Mouse (Mus musculus): ENCODE measurements around the gene Fis1.

Fis1 gene

DNA sequence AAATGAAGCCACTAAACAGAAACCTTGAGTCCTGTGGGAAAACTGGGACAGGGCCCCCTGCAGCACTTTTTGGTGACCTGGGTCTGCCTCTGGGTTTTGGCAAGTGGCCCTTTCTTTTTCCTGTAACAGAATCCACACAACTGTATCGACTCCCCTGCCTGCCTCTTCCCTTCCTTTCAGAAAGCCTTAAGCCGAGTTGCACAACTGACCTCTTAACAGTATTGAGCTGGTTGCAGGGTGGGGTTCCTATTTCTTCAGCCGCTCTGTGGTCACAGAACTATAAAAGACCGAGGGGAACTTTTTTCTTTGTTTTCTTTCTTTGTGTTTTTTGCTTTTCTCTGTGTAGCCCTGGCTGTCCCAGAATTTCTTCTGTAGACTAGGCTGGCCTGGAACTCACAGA is 24.7 kb downstream of the Fis1 start:
- no peak for DNase-seq

DNA sequence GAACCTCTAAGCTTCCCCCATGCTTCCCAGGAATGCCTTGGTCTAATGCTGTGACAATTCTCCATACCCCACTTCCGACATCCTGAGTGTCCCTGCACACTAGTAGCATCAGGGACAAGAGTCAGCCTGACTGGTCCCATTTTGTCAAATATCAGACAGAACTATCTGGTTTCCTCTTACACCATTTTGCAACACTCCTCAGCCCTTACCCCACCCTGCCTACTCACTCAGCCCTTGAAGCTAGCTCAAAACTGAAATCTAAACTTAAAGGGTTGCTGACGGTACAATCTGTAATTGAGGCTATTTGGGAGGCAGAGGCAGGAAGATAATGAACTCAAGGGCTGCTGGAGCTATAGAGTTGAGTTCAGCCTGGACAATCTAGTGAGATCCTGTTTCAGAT is 26.7 kb downstream of the Fis1 start:
- DNase-seq = no peak

DNA sequence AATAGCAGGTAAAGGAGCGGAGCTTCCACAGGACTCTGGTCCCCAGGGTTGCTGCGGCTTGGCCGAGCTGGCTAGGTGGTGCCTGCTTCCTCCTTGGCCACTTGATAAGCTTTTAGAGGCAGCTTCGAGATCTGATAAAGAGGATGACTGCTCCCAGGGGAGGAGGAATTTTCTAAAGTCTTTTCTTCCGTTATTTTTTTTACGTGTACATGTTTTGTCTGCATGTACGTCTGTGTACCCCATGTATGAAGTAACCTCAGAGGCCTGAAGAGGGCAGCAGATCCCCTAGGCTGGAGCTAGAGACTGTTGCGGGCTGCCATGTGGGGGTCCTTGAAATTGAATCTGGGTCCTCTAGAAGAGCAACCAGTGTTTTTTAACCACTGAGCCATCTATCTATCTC is 27.9 kb downstream of the Fis1 start:
- no peak for DNase-seq

DNA sequence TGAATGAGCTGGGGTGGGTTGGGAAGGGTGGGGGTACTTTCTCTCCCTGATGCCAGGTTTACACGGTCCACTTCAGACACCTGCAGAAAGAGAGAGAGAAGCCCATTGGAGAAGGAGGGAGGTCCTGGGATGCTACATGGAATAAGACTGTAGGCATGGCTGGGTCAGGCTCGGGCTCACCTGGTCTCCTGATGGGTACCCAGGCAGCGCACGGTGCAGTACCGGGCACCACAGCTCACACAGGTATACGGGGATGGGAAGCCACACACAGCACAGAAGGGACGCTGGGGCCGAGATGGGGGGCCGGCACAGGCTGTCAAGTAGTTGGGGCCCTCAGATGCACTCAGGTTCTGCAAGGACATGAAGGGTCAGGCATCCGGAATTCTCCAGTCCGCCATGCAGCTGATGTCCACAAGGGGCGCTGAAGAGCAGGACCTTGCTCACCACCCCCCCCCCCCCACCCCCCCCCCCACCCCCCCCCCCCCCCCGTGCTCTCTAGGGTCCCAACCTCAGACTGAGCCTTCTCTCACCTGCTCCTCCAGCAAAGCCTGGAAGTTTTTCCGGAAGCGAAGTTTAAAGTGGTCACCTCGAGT is 29.4 kb downstream of the Fis1 start:
- peak; percentile 57 for DNase-seq

DNA sequence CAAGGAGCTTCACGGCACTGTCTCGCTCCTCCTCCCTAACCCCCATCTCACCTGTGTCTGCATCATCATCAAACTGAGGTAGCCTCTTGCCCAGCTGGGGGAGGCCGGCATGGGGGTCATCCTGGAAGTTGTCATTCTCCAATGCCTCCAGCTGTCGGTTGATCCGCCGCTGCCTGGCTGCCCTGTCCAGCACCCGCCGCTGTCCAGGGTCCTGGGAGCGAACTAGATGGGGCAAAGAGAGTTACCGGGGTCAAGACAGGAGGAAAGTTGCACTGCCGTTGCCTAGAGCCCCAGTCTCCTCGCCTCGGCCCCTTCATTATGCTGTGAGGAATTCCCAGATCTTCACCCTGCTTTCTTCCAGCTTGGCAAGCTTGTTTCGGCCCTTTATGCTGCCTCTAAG is 31.8 kb downstream of the Fis1 start:
- no peak for DNase-seq

DNA sequence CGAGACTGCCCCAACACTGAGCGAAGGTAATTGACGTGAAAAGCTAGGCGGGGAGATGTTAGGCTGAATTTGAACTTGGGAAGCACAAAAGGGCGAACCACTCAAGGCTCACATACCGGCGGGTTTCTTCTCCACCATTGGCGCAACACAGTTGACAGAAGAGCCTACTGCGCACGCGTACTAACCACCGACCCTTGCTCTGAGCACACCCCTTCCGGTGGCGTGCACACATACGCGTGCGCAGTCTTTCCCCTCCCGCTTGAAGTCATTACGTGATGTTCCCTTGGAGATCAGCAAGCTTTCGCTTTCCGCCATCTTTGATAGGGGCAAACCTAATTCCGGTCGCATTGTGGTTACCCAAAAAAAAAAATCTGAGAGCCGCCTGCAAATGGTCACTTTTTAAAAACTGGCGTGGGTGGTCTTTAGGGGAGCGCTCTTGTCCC is 33.6 kb downstream of the Fis1 start, which contains the start of gene Plod3:
TSS of gene Plod3 (plus strand) at position 325 of the 443 bp plus-strand sequence.
- peak; percentile 98 for DNase-seq

DNA sequence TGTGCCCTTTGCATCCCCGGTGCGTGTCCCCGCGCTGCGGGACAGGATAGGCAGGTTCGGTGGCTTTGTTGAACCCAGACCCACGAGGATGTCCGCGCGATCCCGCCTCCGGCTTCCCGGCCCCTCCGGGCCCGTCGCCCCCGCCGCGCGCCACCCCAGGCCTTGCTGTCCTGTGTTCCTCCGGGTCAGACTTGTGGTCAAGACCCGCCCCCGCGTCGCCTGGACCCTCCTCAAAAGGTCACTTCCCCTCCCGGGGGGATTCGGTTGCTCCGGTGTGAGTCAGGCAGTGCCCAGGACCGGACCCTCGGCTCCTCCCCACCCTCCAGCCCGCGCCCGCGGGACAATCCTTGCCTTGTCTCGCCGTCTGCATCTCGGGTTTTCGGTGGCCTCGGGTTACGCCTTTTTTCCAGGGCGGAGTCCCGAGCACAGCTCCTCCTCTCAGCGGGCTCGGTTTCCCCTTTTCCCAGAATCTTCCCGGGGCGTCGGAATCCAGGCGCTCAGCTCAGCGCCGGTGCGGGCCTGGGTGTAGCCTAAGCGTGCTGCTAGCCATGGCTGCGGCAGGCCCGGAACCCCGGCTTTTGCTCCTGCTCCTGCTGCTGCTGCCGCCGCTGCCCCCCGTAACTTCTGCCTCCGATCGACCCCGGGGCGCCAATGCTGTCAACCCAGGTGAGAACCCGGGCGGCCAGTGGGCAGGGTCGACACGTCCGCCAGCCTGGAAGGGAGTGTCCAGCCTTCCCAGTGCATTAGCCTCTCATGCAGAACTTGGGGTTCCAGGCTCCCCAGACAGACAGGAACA is 34.3 kb downstream of the Fis1 start:
- peak; percentile 68 for DNase-seq

DNA sequence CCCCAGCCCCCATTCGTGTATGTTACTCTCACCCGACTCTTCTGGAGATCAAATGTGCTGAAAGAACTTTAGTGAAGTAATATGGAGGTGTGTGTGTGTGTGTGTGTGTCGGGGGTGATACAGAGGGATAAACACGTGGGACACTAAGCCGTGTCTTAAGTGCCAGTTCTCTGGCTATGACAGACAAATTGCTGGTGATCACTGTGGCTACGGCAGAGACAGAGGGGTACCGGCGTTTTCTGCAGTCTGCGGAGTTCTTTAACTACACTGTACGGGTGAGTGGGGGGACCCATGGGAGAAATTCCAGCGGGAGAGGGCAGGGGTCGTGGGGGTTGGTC is 34.8 kb downstream of the Fis1 start, which contains the start of gene Znhit1:
TSS of gene Znhit1 (minus strand) at position 88 of the 338 bp plus-strand sequence.
- no peak for DNase-seq

DNA sequence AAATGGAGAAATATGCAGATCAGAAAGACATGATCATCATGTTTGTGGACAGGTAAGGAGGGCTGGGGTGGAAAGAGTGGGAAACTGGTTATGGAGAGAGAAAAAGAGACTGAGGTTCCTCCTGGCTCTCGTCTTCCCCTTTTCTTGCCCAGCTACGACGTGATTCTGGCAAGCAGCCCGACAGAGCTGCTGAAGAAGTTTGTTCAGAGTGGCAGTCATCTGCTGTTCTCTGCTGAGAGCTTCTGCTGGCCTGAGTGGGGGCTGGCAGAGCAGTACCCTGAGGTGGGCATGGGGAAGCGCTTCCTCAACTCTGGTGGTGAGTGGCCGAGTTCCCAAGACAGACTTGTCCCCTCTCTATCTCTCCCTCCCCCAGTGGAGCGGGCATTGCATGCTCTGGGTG is 35.3 kb downstream of the Fis1 start:
- DNase-seq = peak; percentile 75

DNA sequence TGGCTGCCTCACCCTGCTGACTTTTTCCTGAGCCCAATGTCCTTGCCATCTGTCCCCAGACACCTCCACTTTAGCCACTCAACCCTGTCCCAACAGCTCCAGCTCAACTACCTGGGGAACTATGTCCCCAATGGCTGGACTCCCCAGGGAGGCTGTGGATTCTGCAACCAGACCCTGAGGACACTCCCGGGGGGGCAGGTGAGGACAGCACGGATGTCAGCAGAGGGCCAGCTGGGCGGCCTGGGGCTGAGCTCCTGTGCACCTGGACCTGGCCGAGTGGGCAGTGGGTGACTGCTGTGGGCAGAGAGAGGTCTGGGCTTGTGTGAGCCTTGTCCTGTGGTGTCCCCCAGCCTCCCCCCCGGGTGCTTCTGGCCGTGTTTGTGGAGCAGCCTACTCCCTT is 36.7 kb downstream of the Fis1 start:
- no peak for DNase-seq

DNA sequence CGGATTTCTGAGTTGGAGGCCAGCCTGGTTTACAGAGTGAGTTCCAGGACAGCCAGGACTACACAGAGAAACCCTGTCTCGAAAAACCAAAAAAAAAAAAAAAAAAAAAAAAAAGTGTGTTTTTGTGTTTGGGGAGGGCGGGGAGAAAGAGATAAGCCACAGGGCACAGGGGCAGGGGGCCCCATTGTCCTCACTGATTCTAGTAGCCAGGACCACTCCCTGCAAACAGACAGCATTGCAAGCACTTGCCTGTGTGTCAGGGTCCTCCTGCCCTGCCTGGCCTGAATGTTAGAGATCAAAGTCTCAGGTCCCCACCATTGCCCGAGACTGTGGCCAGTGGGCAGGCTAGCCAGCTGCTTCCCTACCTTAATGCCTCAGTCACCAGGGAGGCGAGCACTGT is 46.4 kb downstream of the Fis1 start:
- DNase-seq = no peak

DNA sequence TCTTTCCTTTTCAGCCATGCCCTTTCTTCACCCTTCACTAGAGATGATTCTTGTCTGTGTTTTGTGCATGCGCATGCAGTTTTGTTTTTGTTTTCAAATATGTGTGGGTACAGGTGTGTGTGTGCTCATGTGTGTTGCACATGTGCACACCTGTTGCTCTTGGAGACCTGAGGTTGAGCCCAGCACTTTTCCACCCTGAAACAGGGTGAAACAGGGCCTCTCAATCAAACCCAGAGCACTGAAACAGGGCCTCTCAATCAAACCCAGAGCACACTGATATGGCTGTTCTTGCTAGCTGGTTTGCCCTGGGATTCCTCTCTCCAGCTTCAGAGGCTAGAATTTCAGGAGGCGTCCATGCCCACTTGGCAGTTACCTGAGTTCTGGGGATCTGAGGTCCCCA is 47.5 kb downstream of the Fis1 start:
- DNase-seq = no peak

DNA sequence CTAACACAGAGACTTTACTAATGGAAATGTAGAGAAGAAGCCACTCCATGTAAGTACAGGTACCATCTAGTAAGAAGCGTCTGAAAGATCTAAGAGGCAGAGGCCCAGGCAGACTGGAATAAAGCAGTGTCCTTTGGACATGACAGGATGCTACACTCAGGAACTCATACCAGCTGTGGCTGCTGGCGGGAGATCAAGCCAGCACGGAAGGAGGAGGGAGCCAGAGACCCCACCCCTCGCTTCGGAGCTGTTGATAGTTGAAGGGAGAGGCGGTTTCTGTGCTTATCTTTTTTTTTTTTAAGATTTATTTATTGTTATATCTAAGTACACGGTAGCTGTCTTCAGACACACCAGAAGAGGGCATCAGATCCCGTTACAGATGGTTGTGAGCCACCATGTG is 54.2 kb downstream of the Fis1 start:
- DNase-seq = no peak

DNA sequence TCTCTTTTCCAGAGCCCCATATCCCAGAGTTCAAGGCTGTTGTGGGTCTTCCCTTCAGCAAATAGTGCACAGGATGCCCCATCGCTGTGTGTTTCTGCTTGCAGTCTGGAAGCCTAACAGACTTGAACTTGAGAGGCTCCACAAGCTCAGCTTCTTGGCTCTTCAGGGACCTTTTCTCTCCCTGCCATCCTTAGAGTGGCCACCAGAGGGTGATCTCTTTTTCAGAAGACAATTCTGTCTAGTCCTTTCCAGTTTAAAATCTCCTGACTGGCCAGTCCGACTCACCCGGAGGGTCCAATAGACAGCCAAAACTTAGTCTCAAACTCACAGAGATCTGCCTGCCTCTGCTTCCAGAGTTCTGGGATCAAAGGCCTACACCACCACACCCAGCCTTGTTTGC is 56.9 kb downstream of the Fis1 start:
- peak; percentile 69 for DNase-seq

DNA sequence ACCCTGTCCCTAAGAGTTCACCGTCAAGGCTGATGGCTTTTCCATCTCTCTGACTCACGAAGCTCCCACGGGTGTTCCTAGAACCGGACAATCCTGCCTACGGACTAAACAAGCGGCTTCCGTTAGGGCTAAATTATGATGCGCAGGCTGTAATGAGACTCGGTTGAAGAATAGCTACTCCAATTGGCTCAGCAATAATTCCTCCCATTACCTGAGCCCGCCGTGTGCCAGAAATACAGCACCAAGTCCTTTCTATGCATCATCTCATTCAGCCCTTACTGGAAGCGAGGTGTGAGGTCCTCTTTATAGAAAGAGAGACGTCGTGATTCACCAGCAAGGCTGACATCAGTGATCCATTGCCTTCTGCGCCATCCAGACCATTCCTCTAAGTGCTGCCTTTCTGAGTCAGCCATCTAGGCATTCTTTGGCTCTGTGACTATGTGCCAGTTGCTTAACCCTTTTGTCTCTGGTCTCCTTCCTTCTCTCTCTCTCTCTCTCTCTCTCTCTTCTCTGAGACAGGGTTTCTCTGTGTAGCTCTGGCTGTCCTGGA is 59.4 kb downstream of the Fis1 start:
- DNase-seq = no peak

Measured in right cerebral cortex, postnatal 14 days (tissue).